Mouse (Mus musculus): Measurements from ENCODE around the gene Phf21a. TPM values are rescaled to one million over a fixed set of nuclear protein-coding genes. Genes with fewer than 3 reads are reported as not detected.

The Phf21a gene
- polyA plus RNA-seq, 1 experiment from 2014 or later, result 20.6 TPM

DNA sequence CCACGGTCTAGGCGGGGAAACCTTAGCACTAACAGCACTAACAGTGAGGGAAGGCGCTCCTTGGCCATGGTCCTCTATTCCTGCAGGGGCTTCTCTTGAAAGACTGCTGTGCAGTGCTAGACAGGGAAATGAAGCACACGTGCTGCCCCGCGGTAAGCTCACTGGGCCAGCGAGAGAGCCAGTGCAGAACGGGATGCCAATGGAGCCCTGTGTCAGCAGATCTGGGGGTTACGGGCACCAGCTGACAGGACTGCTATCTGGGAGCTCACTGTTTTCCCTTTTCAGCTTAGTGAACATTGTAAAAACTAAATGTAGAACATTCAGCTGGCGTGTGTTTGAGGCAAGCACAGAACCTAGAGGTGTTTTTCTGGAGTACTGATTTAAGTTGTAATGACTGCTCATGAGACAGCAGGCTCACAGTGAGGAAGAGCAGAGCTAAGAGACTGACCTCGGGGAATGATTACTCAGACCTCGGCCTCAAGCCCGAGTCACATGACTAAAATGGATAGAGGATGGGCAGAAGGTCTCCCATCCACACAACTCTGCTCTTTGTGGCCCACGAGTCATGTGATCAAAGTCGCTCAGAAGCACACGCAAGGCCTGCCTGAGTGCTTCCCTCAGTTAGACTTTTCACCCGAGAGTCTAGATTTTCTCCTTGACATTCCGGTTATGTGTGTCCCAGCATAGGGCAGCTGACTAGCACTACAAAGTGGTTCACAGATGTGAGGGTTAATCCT lies 315.6 kb downstream of the Phf21a start:
- H3K36me3 ChIP-seq, result peaks cover 97% of the 10 kb centered on the region
- H3K4me1 ChIP-seq, result no peaks in the 10 kb centered on the region
- H3K9me3 ChIP-seq, result no peaks in the 10 kb centered on the region
- H3K27me3 ChIP-seq (replicated peaks), result no peaks in the 10 kb centered on the region
- WGBS, result 87% methylated on average over 18 of the region's 18 CpGs
- no peak overlapping the region for H3K4me3 ChIP-seq
- ATAC-seq (ENCODE audit: extremely low read depth, insufficient number of reproducible peaks, low FRiP score, low TSS enrichment), result no peak
- H3K27ac ChIP-seq (replicated peaks), result no peak overlapping the region
- H3K9ac ChIP-seq, result no peak overlapping the region
- H3K4me2 ChIP-seq, result no peak overlapping the region

DNA sequence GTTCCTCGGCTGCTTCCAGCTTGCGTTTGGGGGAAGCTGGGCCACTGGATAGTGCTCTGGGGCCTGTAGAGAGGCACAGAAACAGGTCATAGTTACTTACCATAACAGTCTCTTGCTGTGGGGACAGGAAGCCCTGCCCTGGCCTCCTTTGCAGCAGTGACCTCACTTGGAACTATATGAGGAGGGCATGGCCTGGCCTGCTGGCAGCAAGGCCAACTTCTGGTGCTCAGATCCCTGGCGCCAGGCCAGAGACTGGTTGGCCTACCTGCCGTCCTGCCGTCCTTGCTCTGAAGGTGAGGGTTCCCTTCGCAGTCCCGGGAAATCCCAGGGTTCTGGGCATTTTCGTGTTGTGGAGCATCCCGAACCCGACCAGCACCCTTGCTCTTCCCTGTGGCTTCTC lies 318.8 kb downstream of the Phf21a start:
- H3K9ac ChIP-seq, result no peak overlapping the region
- no peaks in the 10 kb centered on the region for H3K27me3 ChIP-seq (replicated peaks)
- H3K4me3 ChIP-seq, result no peak overlapping the region
- no peak overlapping the region for H3K4me2 ChIP-seq
- no peaks in the 10 kb centered on the region for H3K4me1 ChIP-seq
- no peak for ATAC-seq (ENCODE audit: extremely low read depth, insufficient number of reproducible peaks, low FRiP score, low TSS enrichment)
- H3K36me3 ChIP-seq, result peaks cover 97% of the 10 kb centered on the region
- 87% methylated on average over 10 of the region's 10 CpGs for WGBS
- H3K9me3 ChIP-seq, result no peaks in the 10 kb centered on the region
- no peak overlapping the region for H3K27ac ChIP-seq (replicated peaks)

MicroRNA genes within 50 kb of the gene (microRNA counts, 519-probe panel; counts per million panel counts)
- 4,731 counts per million, percentile 81 among the panel's probes with 10 or more counts for microRNA mmu-miR-1955

Small RNA genes lying within 50 kb of the gene (microRNA-seq; reads per million reads assigned to microRNA genes)
- 19.4 reads per million, percentile 35 among the genes with 10 or more reads in this experiment for gene Mir1955
- gene Mir7000, result not detected

Other genes starting within 250 kb of the Phf21a start
- gene Chrm4, start 165.9 kb upstream of the Phf21a start, polyA plus RNA-seq (2015; fragmentation: Nextera tagmentation; extraction: Ambion mirVana), result not detected in 2 replicates
- 603 and 654 TPM in 2 replicates for gene Mdk, start 160.8 kb upstream of the Phf21a start, polyA plus RNA-seq (2015; fragmentation: Nextera tagmentation; extraction: Ambion mirVana)
- 1.6 and 2.2 TPM in 2 replicates for gene Gm9821, start 147.4 kb upstream of the Phf21a start, polyA plus RNA-seq (2015; fragmentation: Nextera tagmentation; extraction: Ambion mirVana)
- 37.9 and 43.4 TPM in 2 replicates for gene Dgkz, start 117.3 kb upstream of the Phf21a start, polyA plus RNA-seq (2015; fragmentation: Nextera tagmentation; extraction: Ambion mirVana)
- gene Creb3l1, start 68.6 kb upstream of the Phf21a start, polyA plus RNA-seq (2015; fragmentation: Nextera tagmentation; extraction: Ambion mirVana), result 6.9 and 9.0 TPM in 2 replicates